Comparison of ENCODE assay signal across 7 mouse cellular contexts in genomic region chr1:153739437-153740015, GRCm38 (mm10). TPM values are rescaled to one million over a fixed set of nuclear protein-coding genes. Genes with fewer than 3 reads are reported as not detected.
DNase-seq lines count a peak whose midpoint lies in the region; ATAC-seq lines count a peak whose summit lies in the region.

No protein-coding gene starts in this region.

- peak; percentile 44 for DNase-seq in CD4-positive, CD25-positive, alpha-beta regulatory T cell, adult 2 months (ENCODE audit: low read depth, low spot score)
- DNase-seq in ovary, postnatal 36 days (ENCODE audit: low spot score): no peak
- DNase-seq in gastrocnemius, postnatal 4 days (ENCODE audit: low spot score in 2 of 2): no peak
- no peak for DNase-seq in right cerebral cortex, adult 18-20 months

- H3K9me3 ChIP-seq in heart, embryonic 16.5 days (replicated peaks; ENCODE audit: control insufficient read depth, low read length): no peaks in the 10 kb centered on the region
- H3K9me3 ChIP-seq in liver, embryonic 16.5 days (replicated peaks; ENCODE audit: control insufficient read depth, low read length): no peaks in the 10 kb centered on the region

- ATAC-seq in CD4-positive, CD25-positive, alpha-beta regulatory T cell, adult 4 months: peak; percentile 20
- ATAC-seq in heart, embryonic 16.5 days (replicated peaks; ENCODE audit: extremely low read depth, insufficient read depth, low FRiP score): no peak
- no peak for ATAC-seq in liver, embryonic 16.5 days (ENCODE audit: low read depth)

- no peak overlapping the region for H3K27ac ChIP-seq in heart, embryonic 16.5 days (ENCODE audit: low read length)
- H3K27ac ChIP-seq in liver, embryonic 16.5 days (ENCODE audit: low read length): no peak overlapping the region

- H3K36me3 ChIP-seq in heart, embryonic 16.5 days (ENCODE audit: control insufficient read depth, insufficient read depth): no peaks in the 10 kb centered on the region
- no peaks in the 10 kb centered on the region for H3K36me3 ChIP-seq in liver, embryonic 16.5 days (ENCODE audit: control insufficient read depth, insufficient read depth)

- H3K9ac ChIP-seq in heart, embryonic 16.5 days (ENCODE audit: low read length): peak overlapping the region; percentile 70
- no peak overlapping the region for H3K9ac ChIP-seq in liver, embryonic 16.5 days (ENCODE audit: low read depth, low read length)

- WGBS in heart, embryonic 16.5 days: 20% methylated on average over 13 of the region's 13 CpGs
- 16% methylated on average over 13 of the region's 13 CpGs for WGBS in liver, embryonic 16.5 days (ENCODE audit: insufficient replicate concordance)

- peaks cover 23% of the 10 kb centered on the region for H3K27me3 ChIP-seq in heart, embryonic 16.5 days (ENCODE audit: control insufficient read depth, insufficient read depth, low read length)
- peaks cover 36% of the 10 kb centered on the region for H3K27me3 ChIP-seq in liver, embryonic 16.5 days (ENCODE audit: control insufficient read depth, insufficient read depth, low read depth, low read length)

- peak overlapping the region; percentile 87 for H3K4me2 ChIP-seq in heart, embryonic 16.5 days (ENCODE audit: low read depth, low read length)
- H3K4me2 ChIP-seq in liver, embryonic 16.5 days (ENCODE audit: low read depth, low read length): peak overlapping the region; percentile 50

- H3K4me3 ChIP-seq in heart, embryonic 16.5 days (ENCODE audit: low read length): peak overlapping the region; percentile 59
- H3K4me3 ChIP-seq in liver, embryonic 16.5 days (ENCODE audit: low read depth, low read length): peak overlapping the region; percentile 43; the same call in 1 of the 2 replicates

- peaks cover 11% of the 10 kb centered on the region for H3K4me1 ChIP-seq in heart, embryonic 16.5 days (ENCODE audit: control insufficient read depth, insufficient read depth, low read length)
- H3K4me1 ChIP-seq in liver, embryonic 16.5 days (ENCODE audit: control insufficient read depth, low read depth, low read length): no peaks in the 10 kb centered on the region

RNA-seq across cellular contexts. Expression of gene Rgs16, which starts 0.6 kb away (rescaled TPM):
- polyA plus RNA-seq in CD4-positive, CD25-positive, alpha-beta regulatory T cell, adult 4 months (2017; shearing (Covaris generic)): 10 to 100 TPM; 10.9 to 46.2 TPM
- 6.4 and 6.6 TPM in 2 replicates for polyA plus RNA-seq in heart, embryonic 16.5 days (2015; fragmentation: Nextera tagmentation; extraction: Ambion mirVana)
- 3.1 and 3.7 TPM in 2 replicates for polyA plus RNA-seq in liver, embryonic 16.5 days (2015; fragmentation: Nextera tagmentation; extraction: Ambion mirVana)
- total RNA-seq in gastrocnemius, postnatal 4 days (2021): 10 to 100 TPM; 13.8 to 16.9 TPM

RNA-seq across cellular contexts. Expression of gene Rnasel, which starts 9.7 kb away (rescaled TPM):
- 10 to 100 TPM; 53.0 to 58.5 TPM for polyA plus RNA-seq in CD4-positive, CD25-positive, alpha-beta regulatory T cell, adult 4 months (2017; shearing (Covaris generic))
- 22.1 and 28.2 TPM in 2 replicates for polyA plus RNA-seq in heart, embryonic 16.5 days (2015; fragmentation: Nextera tagmentation; extraction: Ambion mirVana)
- 28.9 and 29.1 TPM in 2 replicates for polyA plus RNA-seq in liver, embryonic 16.5 days (2015; fragmentation: Nextera tagmentation; extraction: Ambion mirVana)
- 10 to 100 TPM; 15.2 to 15.9 TPM for total RNA-seq in gastrocnemius, postnatal 4 days (2021)
